Mouse (Mus musculus) adrenal gland, postnatal 36 days (tissue): ENCODE results near the gene Tram2. TPM values are rescaled to one million over a fixed set of nuclear protein-coding genes. Genes with fewer than 3 reads are reported as not detected.

Source experiments
- DNase-seq, 2 experiments: peaks; one replicate each; pipeline ENCODE4 v3.0.0; 2021; ENCODE audit warnings: mixed read lengths in 1 of 2
- total RNA-seq, 2 experiments: library from RNA; stranded (reverse); gene quantifications; 2 replicates each; pipeline ENCODE4 v1.2.3; 2021

Gene Tram2
- total RNA-seq, 2 experiments from 2014 or later, result 5.3 to 7.8 TPM

GRCm38 (mm10) chr1:21068491-21068890, 10.5 kb downstream of the Tram2 start:
- peak; percentile 15 to 28 for DNase-seq

- DNase-seq, result no peak
Measured at GRCm38 (mm10) chr1:21067536-21068221, 11.3 kb downstream of the Tram2 start.

DNA sequence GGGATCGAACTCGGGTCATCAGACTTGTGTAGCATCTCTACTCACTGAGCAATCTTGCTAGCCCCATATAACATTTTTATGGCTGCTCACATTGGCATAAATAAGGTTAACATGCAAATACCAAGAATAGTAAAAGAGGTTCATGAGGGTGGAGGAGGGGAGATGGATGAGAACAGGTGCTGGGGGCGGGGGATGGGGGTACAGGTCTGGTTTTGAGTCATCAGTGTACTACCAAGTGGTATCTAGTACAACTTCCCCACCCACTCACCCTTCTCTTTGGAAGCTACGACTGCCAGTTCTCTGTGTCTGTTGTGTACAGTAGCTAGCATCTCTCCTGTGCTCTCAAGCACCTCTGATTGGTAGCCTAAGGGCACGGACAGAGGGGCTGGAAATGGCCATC, 14.9 kb downstream of the Tram2 start:
- DNase-seq, result no peak

DNA sequence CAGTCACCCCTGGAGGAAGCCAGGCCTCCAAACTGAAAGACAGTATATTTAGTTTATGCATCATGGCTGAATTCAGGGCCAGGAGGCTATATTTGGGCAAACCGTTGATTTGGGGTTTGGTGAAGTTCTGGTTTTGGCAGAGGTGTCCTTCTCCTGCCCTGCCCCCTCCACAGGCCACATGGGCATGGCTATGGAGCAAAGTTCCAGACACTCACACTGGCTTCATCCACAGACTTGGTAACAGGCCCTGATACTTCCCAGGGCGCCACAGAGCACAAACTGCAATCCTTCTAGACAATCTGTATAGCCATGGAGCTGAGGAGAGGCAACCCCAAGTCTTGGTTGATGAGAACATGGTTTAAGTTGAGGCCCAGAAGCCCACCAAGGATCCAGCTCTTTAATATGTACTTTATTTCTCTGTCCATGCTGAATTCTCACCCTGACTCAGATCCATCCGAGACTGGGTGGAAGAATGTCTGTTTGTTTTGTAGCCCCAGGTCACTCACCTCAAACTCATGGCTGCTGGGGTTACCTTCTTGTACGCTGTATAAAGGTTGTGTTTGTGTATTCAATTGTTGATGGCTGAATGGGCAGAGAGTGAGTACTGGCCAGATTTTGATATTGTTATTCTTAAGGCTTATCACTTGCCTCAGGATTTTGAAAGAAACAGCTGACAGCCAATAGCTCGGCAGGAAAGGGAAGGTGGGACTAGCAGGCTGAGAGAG, 19.5 kb downstream of the Tram2 start:
- no peak for DNase-seq

- no peak for DNase-seq
Measured at GRCm38 (mm10) chr1:21053009-21053408, 26.0 kb downstream of the Tram2 start.

DNA sequence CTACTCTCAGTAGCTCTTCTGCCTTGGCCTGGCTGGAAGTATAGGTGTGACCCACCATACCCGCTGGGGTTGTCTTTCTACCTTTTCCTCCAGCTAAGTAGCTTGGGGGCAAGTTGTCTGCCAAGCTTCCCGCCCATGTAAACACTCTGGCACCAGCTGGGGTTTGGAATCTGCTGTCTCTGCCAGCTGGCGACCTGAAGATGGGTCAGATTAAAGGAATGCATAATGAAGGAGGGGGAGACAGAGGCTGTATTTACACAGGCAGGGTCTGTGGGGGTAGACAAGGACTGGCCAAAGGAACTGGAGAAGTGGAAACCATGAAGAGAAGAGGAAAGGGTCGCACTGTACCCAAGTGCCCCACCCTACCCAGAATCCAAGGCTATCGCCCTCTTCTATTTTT, 26.4 kb downstream of the Tram2 start:
- DNase-seq, result no peak

GRCm38 (mm10) chr1:21052132-21052545, 26.9 kb downstream of the Tram2 start:
- no peak for DNase-seq

DNA sequence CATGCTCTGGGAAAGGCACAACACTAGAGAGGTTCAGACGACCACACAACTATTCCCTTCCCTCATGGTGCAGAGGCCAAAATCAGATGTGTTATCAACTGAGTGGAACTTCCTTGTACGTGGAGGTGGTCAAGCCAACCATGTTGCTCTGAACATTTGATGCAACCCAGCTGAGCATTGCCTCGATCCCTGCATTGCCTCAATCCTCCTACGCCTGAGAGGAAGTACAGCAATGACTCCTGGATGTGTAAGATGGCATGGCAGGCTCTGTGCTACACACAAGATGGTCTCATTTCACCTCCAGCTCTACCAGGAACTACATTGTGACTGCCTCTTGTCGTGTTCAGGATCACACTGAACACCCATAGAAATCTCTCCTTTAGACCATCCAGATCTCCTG, 30.0 kb downstream of the Tram2 start:
- DNase-seq, result no peak

- no peak for DNase-seq
Measured at GRCm38 (mm10) chr1:21048402-21048801, 30.6 kb downstream of the Tram2 start.

DNA sequence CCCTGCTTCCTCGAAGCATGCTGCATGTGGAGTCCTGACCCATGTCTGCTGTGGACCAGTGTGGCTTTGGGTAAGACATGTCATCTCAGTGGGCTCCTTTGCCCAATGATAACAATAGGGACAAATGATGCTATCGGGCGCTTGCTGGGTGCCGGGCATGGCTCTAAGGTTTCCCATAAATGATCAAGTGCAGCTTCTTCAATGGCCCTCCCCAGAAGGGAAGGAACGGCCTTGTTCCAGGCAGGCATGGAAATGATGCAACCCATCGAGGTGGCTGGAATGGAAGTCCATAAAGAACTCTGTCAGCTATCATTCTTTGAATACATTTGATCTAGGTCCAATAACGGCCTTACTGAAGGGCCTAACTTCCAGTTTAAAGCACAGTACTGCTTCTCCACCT, 36.6 kb downstream of the Tram2 start:
- DNase-seq, result no peak

DNA sequence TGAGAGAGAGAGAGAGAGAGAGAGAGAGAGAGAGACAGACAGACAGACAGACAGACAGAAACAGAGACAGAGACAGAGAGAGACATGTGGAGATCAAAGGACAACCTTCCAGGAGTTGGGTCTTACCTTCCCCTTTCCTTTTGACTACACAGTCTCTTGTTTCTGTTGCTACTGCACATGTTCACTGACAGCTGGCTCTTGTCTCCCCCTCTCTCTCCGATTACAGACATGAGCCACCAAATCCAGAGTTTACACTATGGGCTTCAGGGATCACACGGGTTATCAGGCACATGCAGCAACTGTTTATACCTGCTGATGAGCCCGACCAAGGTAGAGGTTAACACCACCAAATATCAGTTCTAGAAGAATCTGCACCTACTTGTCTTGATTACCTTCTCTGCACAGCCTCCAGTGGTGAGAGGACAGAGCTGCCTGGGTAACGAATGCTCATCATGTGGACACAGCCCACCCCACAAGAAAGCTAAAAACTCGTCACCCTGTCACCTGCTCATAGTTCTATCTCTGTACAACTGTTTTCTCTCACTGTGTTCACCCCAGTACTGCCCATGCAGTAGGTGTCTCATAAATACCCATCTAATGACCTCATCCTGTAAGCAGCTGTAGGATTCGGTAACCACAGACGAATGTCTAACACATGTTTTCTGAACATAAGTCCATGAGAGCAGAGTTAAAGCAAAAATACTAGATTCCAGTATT, 38.3 kb downstream of the Tram2 start:
- no peak for DNase-seq

GRCm38 (mm10) chr1:21040173-21040572, 38.9 kb downstream of the Tram2 start:
- no peak for DNase-seq

GRCm38 (mm10) chr1:21039564-21039963, 39.5 kb downstream of the Tram2 start:
- no peak for DNase-seq

DNA sequence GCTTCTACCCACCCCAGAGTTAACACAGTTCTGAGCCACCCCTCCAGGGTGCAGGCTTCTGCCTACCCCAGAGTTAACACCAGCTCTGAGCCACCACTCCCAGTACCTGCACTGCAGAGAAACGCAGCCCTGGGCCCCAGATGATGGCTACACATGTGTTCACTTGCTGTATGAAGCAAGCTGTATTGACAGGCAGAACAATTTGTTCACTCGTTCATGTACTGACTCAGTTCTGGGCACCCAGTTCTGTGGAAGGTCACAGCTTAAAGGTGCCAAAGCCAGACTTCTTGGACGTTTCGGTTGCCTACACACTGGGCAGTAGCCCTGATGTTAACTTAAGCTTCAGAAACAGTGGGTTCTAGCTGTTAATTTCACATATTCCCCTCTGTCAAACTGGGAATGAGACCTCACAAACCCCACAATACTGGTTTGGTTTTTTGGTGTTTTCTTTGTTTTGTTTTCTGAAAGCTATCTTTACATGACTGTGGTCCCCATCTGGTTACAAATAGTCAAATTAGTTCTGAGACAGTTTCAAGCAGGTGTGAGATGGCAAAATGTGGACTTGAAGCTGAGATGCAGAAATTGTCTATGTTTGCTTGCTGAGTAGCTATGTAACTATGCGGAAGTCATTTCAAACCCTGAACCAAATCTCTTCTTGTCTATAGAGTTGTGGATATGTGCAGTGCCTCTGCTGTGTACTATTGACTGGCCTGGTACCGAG, 41.0 kb downstream of the Tram2 start:
- no peak for DNase-seq

- no peak for DNase-seq
Measured at GRCm38 (mm10) chr1:21035878-21036277, 43.2 kb downstream of the Tram2 start.

- no peak for DNase-seq
Measured at GRCm38 (mm10) chr1:21033792-21034119, 45.3 kb downstream of the Tram2 start.

DNA sequence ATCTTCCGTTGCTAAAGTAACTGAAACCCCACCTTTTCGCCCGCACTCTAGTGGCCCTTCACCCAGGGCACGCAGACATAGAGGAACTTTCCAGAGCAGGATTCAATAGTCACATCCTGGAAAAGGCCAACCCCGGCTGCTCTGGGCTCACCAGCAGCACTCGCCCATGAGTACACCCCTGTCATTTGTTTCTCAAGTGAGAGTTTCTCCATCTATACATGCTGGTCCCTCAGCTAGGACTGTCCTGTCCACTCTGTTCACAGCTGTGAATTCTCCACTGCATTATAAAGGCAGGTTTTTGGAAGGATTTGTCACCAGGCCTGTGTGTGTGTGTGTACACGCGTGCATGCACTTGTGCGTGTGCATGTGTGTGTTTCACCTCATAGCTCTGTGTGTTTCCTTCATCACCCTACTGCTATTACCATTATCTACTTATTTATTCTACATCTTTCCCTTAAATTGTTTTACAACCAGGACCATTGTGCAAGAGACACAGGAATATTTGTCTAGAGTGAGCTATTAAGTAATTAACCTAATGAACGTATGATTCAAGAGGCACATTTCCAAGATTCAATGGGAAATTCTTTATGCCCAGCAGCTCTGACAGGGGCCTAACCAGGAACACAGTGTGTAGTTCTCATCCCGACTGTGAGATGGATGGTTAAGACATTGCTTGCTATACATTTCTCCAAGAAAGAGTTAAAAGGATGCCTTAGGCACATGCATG, 45.8 kb downstream of the Tram2 start:
- DNase-seq, result no peak

- no peak for DNase-seq
Measured at GRCm38 (mm10) chr1:21031650-21032049, 47.4 kb downstream of the Tram2 start.

DNA sequence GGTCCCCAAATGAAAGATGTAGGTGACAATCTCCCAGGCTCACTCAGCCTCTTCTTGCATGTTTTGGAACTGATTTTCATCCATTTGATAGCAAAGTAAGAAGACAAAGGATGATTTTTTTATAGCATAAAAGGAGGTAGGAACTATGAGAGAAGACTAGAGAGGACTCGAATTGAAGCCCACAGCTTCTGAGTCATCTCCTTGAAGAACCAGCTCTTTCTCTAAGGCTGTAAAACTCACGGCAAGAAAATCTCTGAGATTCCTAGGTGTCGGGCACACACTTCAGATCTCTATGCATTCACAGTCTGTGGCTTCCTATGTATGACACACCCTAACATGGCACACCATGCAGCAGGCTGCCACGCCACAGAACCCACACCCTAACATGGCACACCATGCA, 50.0 kb downstream of the Tram2 start:
- no peak for DNase-seq

DNA sequence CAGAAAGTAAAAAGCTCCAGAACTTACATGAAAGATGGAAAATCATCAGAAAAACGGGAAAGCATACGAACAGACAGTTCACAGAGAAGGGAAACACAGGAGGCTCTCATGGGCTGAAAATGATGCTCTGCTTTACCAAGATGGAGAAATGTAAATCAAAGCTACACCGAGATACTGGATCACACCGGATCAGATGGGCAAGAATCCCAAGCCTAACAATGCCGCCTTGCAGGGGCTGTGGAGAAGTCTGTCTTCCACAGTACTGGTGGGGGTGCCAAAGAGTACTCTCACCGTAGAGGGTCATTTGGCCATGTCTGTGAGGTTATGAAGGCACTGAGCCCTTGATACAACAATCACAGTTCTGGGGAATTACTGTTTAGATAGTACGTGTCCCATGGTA, 52.5 kb downstream of the Tram2 start:
- no peak for DNase-seq

GRCm38 (mm10) chr1:21025203-21025602, 53.8 kb downstream of the Tram2 start:
- no peak for DNase-seq

DNA sequence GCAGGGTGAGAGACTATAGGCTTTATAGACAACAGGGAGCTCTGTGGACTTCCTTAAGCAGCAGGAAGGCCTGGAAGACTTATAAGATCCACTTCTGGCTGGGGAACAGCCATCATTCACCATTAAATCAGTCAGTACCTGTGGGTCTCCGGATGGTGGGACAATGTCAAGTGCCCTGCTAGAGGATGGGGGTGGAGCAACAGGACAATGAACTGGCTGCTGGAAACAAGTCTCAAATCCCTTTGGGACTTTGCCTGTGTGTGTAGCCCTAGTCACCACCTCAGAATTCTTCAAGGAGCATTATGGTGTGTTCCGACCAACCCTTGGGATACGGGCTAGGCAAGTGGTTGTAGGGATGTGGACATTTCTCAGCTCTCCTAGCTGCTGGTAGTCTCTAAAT, 55.9 kb downstream of the Tram2 start:
- DNase-seq, result no peak
